Mouse (Mus musculus): Measurements from ENCODE around the gene Polr2f.

Polr2f gene

GRCm38 (mm10) chr15:79119491-79119890 lies 21.3 kb upstream of the Polr2f start:
- DNase-seq (ENCODE audit: extremely low spot score, low read depth, low spot score): no peak

GRCm38 (mm10) chr15:79122119-79122518 lies 18.7 kb upstream of the Polr2f start:
- DNase-seq (ENCODE audit: extremely low spot score, low read depth, low spot score): no peak

GRCm38 (mm10) chr15:79122546-79122945 lies 18.3 kb upstream of the Polr2f start:
- DNase-seq (ENCODE audit: extremely low spot score, low read depth, low spot score): no peak

- no peak for DNase-seq (ENCODE audit: extremely low spot score, low read depth, low spot score)
These were observed 17.1 kb upstream of the Polr2f start for GRCm38 (mm10) chr15:79123751-79124150.

- no peak for DNase-seq (ENCODE audit: extremely low spot score, low read depth, low spot score)
These were observed 16.4 kb upstream of the Polr2f start for GRCm38 (mm10) chr15:79124331-79124875.

- DNase-seq (ENCODE audit: extremely low spot score, low read depth, low spot score): peak; percentile 56
These were observed 14.4 kb upstream of the Polr2f start for GRCm38 (mm10) chr15:79126217-79126932.

GRCm38 (mm10) chr15:79127101-79127500 lies 13.7 kb upstream of the Polr2f start:
- no peak for DNase-seq (ENCODE audit: extremely low spot score, low read depth, low spot score)

- DNase-seq (ENCODE audit: extremely low spot score, low read depth, low spot score): no peak
These were observed 12.6 kb upstream of the Polr2f start for GRCm38 (mm10) chr15:79128208-79128607.

- DNase-seq (ENCODE audit: extremely low spot score, low read depth, low spot score): no peak
These were observed 11.5 kb upstream of the Polr2f start for GRCm38 (mm10) chr15:79129311-79129710.

- no peak for DNase-seq (ENCODE audit: extremely low spot score, low read depth, low spot score)
These were observed 10.0 kb upstream of the Polr2f start for GRCm38 (mm10) chr15:79130782-79131181.

GRCm38 (mm10) chr15:79131442-79131841 lies 9.4 kb upstream of the Polr2f start:
- DNase-seq (ENCODE audit: extremely low spot score, low read depth, low spot score): no peak

- no peak for DNase-seq (ENCODE audit: extremely low spot score, low read depth, low spot score)
These were observed 7.6 kb upstream of the Polr2f start for GRCm38 (mm10) chr15:79133191-79133661.

- no peak for DNase-seq (ENCODE audit: extremely low spot score, low read depth, low spot score)
These were observed 6.1 kb upstream of the Polr2f start for GRCm38 (mm10) chr15:79134496-79135270.

- no peak for DNase-seq (ENCODE audit: extremely low spot score, low read depth, low spot score)
These were observed 5.5 kb upstream of the Polr2f start for GRCm38 (mm10) chr15:79135332-79135731.

- no peak for DNase-seq (ENCODE audit: extremely low spot score, low read depth, low spot score)
These were observed 4.8 kb upstream of the Polr2f start for GRCm38 (mm10) chr15:79135783-79136575.

GRCm38 (mm10) chr15:79139640-79140039 lies 1.2 kb upstream of the Polr2f start:
- DNase-seq (ENCODE audit: extremely low spot score, low read depth, low spot score): no peak

GRCm38 (mm10) chr15:79141566-79141917 lies 733 bp downstream of the Polr2f start:
- DNase-seq (ENCODE audit: extremely low spot score, low read depth, low spot score): no peak

- DNase-seq (ENCODE audit: extremely low spot score, low read depth, low spot score): no peak
These were observed 2.5 kb downstream of the Polr2f start for GRCm38 (mm10) chr15:79143316-79143715.

- no peak for DNase-seq (ENCODE audit: extremely low spot score, low read depth, low spot score)
These were observed 3.2 kb downstream of the Polr2f start for GRCm38 (mm10) chr15:79144021-79144420.

GRCm38 (mm10) chr15:79145522-79145921 lies 4.7 kb downstream of the Polr2f start:
- DNase-seq (ENCODE audit: extremely low spot score, low read depth, low spot score): no peak

GRCm38 (mm10) chr15:79148533-79148932 lies 7.7 kb downstream of the Polr2f start:
- DNase-seq (ENCODE audit: extremely low spot score, low read depth, low spot score): peak; percentile 70

Measured in hindlimb bud, embryonic 11.5 days (tissue).